Mouse (Mus musculus): ENCODE data around the gene Ccdc92b. TPM values are rescaled to one million over a fixed set of nuclear protein-coding genes. Genes with fewer than 3 reads are reported as not detected.

The Ccdc92b gene
- total and polyA plus RNA-seq, 2 experiments: 0.06 to 0.09 TPM

- H3K36me3 ChIP-seq (ENCODE audit: control insufficient read depth, insufficient read depth, low read length): peaks cover 29% of the 10 kb centered on the region
- H3K9ac ChIP-seq (ENCODE audit: low read depth, low read length): no peak overlapping the region
- DNase-seq (ENCODE audit: extremely low read depth, low read depth, low spot score): no peak
- H3K27me3 ChIP-seq (ENCODE audit: control insufficient read depth, insufficient read depth, low read length): no peaks in the 10 kb centered on the region
- no peaks in the 10 kb centered on the region for H3K79me2 ChIP-seq (ENCODE audit: control insufficient read depth, insufficient read depth, low read length)
- H3K27ac ChIP-seq (replicated peaks; ENCODE audit: insufficient read depth, low read depth, low read length): no peak overlapping the region
- no peaks in the 10 kb centered on the region for H3K4me1 ChIP-seq (ENCODE audit: control insufficient read depth, insufficient read depth, low read length)
- TF ChIP-seq POLR2A (IDR thresholded peaks at IDR 0.05; ENCODE audit: extremely low read depth, insufficient read depth, low read length) (no peak), CTCF (IDR thresholded peaks at IDR 0.05; ENCODE audit: low read depth, low read length) (no peak)
- no peak overlapping the region for H3K4me3 ChIP-seq (ENCODE audit: insufficient read depth, low read depth, low read length)
- 77% methylated on average over 5 of the region's 5 CpGs for WGBS
Measured at GRCm38 (mm10) chr11:74671839-74672238, 52.4 kb downstream of the Ccdc92b start.

- Histone ChIP-seq H3K27ac (replicated peaks; ENCODE audit: insufficient read depth, low read depth, low read length) (no peak overlapping the region), H3K4me3 (ENCODE audit: insufficient read depth, low read depth, low read length) (no peak overlapping the region), H3K4me1 (ENCODE audit: control insufficient read depth, insufficient read depth, low read length) (peaks cover under 1% of the 10 kb centered on the region; the same call in 1 of the 2 replicates), H3K9ac (ENCODE audit: low read depth, low read length) (no peak overlapping the region), H3K36me3 (ENCODE audit: control insufficient read depth, insufficient read depth, low read length) (peaks cover 36% of the 10 kb centered on the region), H3K79me2 (ENCODE audit: control insufficient read depth, insufficient read depth, low read length) (no peaks in the 10 kb centered on the region), H3K27me3 (ENCODE audit: control insufficient read depth, insufficient read depth, low read length) (no peaks in the 10 kb centered on the region)
- 67% methylated on average over 6 of the region's 6 CpGs for WGBS
- no peak for DNase-seq (ENCODE audit: extremely low read depth, low read depth, low spot score)
- TF ChIP-seq CTCF (IDR thresholded peaks at IDR 0.05; ENCODE audit: low read depth, low read length) (no peak), POLR2A (IDR thresholded peaks at IDR 0.05; ENCODE audit: extremely low read depth, insufficient read depth, low read length) (no peak)
Measured at GRCm38 (mm10) chr11:74672901-74673513, 53.6 kb downstream of the Ccdc92b start.

- Histone ChIP-seq H3K27me3 (ENCODE audit: control insufficient read depth, insufficient read depth, low read length) (no peaks in the 10 kb centered on the region), H3K9ac (ENCODE audit: low read depth, low read length) (no peak overlapping the region), H3K27ac (replicated peaks; ENCODE audit: insufficient read depth, low read depth, low read length) (no peak overlapping the region), H3K4me1 (ENCODE audit: control insufficient read depth, insufficient read depth, low read length) (peaks cover 4% of the 10 kb centered on the region; the same call in 1 of the 2 replicates), H3K79me2 (ENCODE audit: control insufficient read depth, insufficient read depth, low read length) (no peaks in the 10 kb centered on the region), H3K36me3 (ENCODE audit: control insufficient read depth, insufficient read depth, low read length) (peaks cover 41% of the 10 kb centered on the region), H3K4me3 (ENCODE audit: insufficient read depth, low read depth, low read length) (no peak overlapping the region)
- DNase-seq (ENCODE audit: extremely low read depth, low read depth, low spot score): no peak
- TF ChIP-seq CTCF (IDR thresholded peaks at IDR 0.05; ENCODE audit: low read depth, low read length) (no peak), POLR2A (IDR thresholded peaks at IDR 0.05; ENCODE audit: extremely low read depth, insufficient read depth, low read length) (no peak)
- 73% methylated on average over 1 of the region's 1 CpGs for WGBS
Measured at GRCm38 (mm10) chr11:74673561-74673960, 54.2 kb downstream of the Ccdc92b start.

GRCm38 (mm10) chr11:74674713-74675112 lies 55.3 kb downstream of the Ccdc92b start:
- 92% methylated on average over 8 of the region's 8 CpGs for WGBS
- H3K36me3 ChIP-seq (ENCODE audit: control insufficient read depth, insufficient read depth, low read length): peaks cover 42% of the 10 kb centered on the region
- H3K9ac ChIP-seq (ENCODE audit: low read depth, low read length): no peak overlapping the region
- no peaks in the 10 kb centered on the region for H3K79me2 ChIP-seq (ENCODE audit: control insufficient read depth, insufficient read depth, low read length)
- TF ChIP-seq CTCF (IDR thresholded peaks at IDR 0.05; ENCODE audit: low read depth, low read length): no peak
- no peak for TF ChIP-seq POLR2A (IDR thresholded peaks at IDR 0.05; ENCODE audit: extremely low read depth, insufficient read depth, low read length)
- no peak overlapping the region for H3K27ac ChIP-seq (replicated peaks; ENCODE audit: insufficient read depth, low read depth, low read length)
- no peak for DNase-seq (ENCODE audit: extremely low read depth, low read depth, low spot score)
- no peak overlapping the region for H3K4me3 ChIP-seq (ENCODE audit: insufficient read depth, low read depth, low read length)
- peaks cover 4% of the 10 kb centered on the region; the same call in 1 of the 2 replicates for H3K4me1 ChIP-seq (ENCODE audit: control insufficient read depth, insufficient read depth, low read length)
- H3K27me3 ChIP-seq (ENCODE audit: control insufficient read depth, insufficient read depth, low read length): no peaks in the 10 kb centered on the region

- peaks cover 46% of the 10 kb centered on the region for H3K36me3 ChIP-seq (ENCODE audit: control insufficient read depth, insufficient read depth, low read length)
- 83% methylated on average over 4 of the region's 4 CpGs for WGBS
- TF ChIP-seq POLR2A (IDR thresholded peaks at IDR 0.05; ENCODE audit: extremely low read depth, insufficient read depth, low read length) (no peak), CTCF (IDR thresholded peaks at IDR 0.05; ENCODE audit: low read depth, low read length) (no peak)
- no peak for DNase-seq (ENCODE audit: extremely low read depth, low read depth, low spot score)
- H3K27ac ChIP-seq (replicated peaks; ENCODE audit: insufficient read depth, low read depth, low read length): no peak overlapping the region
- peaks cover 4% of the 10 kb centered on the region; the same call in 1 of the 2 replicates for H3K4me1 ChIP-seq (ENCODE audit: control insufficient read depth, insufficient read depth, low read length)
- no peak overlapping the region for H3K9ac ChIP-seq (ENCODE audit: low read depth, low read length)
- H3K79me2 ChIP-seq (ENCODE audit: control insufficient read depth, insufficient read depth, low read length): no peaks in the 10 kb centered on the region
- H3K27me3 ChIP-seq (ENCODE audit: control insufficient read depth, insufficient read depth, low read length): no peaks in the 10 kb centered on the region
- no peak overlapping the region for H3K4me3 ChIP-seq (ENCODE audit: insufficient read depth, low read depth, low read length)
Measured at GRCm38 (mm10) chr11:74675156-74675555, 55.8 kb downstream of the Ccdc92b start.

Other genes with a start within 250 kb of the Ccdc92b start
- 0.46 and 0.67 TPM in 2 replicates for gene Rap1gap2, start 8.7 kb upstream of the Ccdc92b start, total RNA-seq (2014; rRNA removed)
- 0.37 and 0.48 TPM in 2 replicates for gene Rap1gap2, start 8.7 kb upstream of the Ccdc92b start, polyA plus RNA-seq (2012; rRNA removed)
- gene Cluh, start 29.9 kb downstream of the Ccdc92b start, total RNA-seq (2014; rRNA removed): 74.3 and 124 TPM in 2 replicates
- 128 and 139 TPM in 2 replicates for gene Cluh, start 29.9 kb downstream of the Ccdc92b start, polyA plus RNA-seq (2012; rRNA removed)
- 37.2 and 40.6 TPM in 2 replicates for gene Pafah1b1, start 105.1 kb downstream of the Ccdc92b start, total RNA-seq (2014; rRNA removed)
- gene Pafah1b1, start 105.1 kb downstream of the Ccdc92b start, polyA plus RNA-seq (2012; rRNA removed): 8.1 and 8.9 TPM in 2 replicates
- gene Mettl16, start 151.2 kb downstream of the Ccdc92b start, total RNA-seq (2014; rRNA removed): 4.5 and 5.1 TPM in 2 replicates
- 2.7 and 3.4 TPM in 2 replicates for gene Mettl16, start 151.2 kb downstream of the Ccdc92b start, polyA plus RNA-seq (2012; rRNA removed)
- 1.0 and 1.1 TPM in 2 replicates for gene Mnt, start 211.3 kb downstream of the Ccdc92b start, total RNA-seq (2014; rRNA removed)
- 4.1 and 4.7 TPM in 2 replicates for gene Mnt, start 211.3 kb downstream of the Ccdc92b start, polyA plus RNA-seq (2012; rRNA removed)

All from liver, adult 2 months (tissue).